Mouse (Mus musculus): ENCODE measurements at regions not wholly inside any gene's neighbourhood (a gene's known extent, or its start where the extent isn't known, plus 50 kb on each side); places are given as distances from the start of the nearest gene placed in this dataset.

GRCm38 (mm10) chr10:107198460-107198859, 73.0 kb upstream of the Lin7a start:
- DNase-seq (ENCODE audit: low spot score in 2 of 2) = no peak

- DNase-seq (ENCODE audit: low spot score in 2 of 2) = no peak
Measured at GRCm38 (mm10) chr10:107201051-107201450, 70.4 kb upstream of the Lin7a start.

GRCm38 (mm10) chr10:107205085-107205717, 66.3 kb upstream of the Lin7a start:
- peak in 1 of 2 experiments; percentile 7 for DNase-seq (ENCODE audit: low spot score in 2 of 2)

GRCm38 (mm10) chr10:107209927-107210326, 61.6 kb upstream of the Lin7a start:
- DNase-seq (ENCODE audit: low spot score in 2 of 2) = no peak

GRCm38 (mm10) chr10:107213071-107213470, 58.4 kb upstream of the Lin7a start:
- no peak for DNase-seq (ENCODE audit: low spot score in 2 of 2)

- no peak for DNase-seq (ENCODE audit: low spot score in 2 of 2)
Measured at GRCm38 (mm10) chr10:107213541-107214340, 57.7 kb upstream of the Lin7a start.

- DNase-seq (ENCODE audit: low spot score in 2 of 2) = no peak
Measured at GRCm38 (mm10) chr10:107214741-107215230, 56.7 kb upstream of the Lin7a start.

GRCm38 (mm10) chr10:107215611-107216520, 55.6 kb upstream of the Lin7a start:
- DNase-seq (ENCODE audit: low spot score in 2 of 2) = no peak

- DNase-seq (ENCODE audit: low spot score in 2 of 2) = no peak
Measured at GRCm38 (mm10) chr10:107216756-107217155, 54.7 kb upstream of the Lin7a start.

GRCm38 (mm10) chr10:107217376-107218235, 53.9 kb upstream of the Lin7a start:
- DNase-seq (ENCODE audit: low spot score in 2 of 2) = no peak

GRCm38 (mm10) chr10:107218861-107219430, 52.5 kb upstream of the Lin7a start:
- DNase-seq (ENCODE audit: low spot score in 2 of 2) = no peak

GRCm38 (mm10) chr10:107219621-107220370, 51.7 kb upstream of the Lin7a start:
- DNase-seq (ENCODE audit: low spot score in 2 of 2) = no peak

GRCm38 (mm10) chr10:107220501-107220900, 51.0 kb upstream of the Lin7a start:
- DNase-seq (ENCODE audit: low spot score in 2 of 2) = no peak

- no peak for DNase-seq (ENCODE audit: low spot score in 2 of 2)
Measured at GRCm38 (mm10) chr10:107221151-107221650, 50.3 kb upstream of the Lin7a start.
